25 mouse cellular contexts compared by ENCODE assay signal in the genomic region with DNA sequence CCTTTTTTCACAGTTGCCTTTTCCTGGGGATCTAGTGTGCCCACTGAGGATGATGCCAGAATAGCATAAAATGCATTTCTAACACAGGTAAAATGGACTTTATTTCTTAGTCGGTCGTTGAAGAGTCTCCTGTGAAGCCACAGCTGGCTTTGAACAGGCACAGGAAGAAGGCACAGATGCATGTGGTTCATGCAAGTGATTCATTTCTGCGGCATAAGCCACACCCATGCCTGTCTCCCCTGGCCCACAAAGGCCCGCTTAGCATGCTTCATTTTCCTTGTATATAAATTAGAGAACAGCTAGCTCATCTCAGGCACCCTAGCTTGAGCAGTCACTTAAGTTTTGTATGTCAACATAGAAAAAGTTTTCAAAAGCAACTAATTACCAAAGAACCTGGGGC.
DNase-seq lines count a peak whose midpoint lies in the region; ATAC-seq lines count a peak whose summit lies in the region.
"Had no signal": no experiment of that assay in that cellular context is flagged by ENCODE, and none has a peak within 500 bp of the region (broad histone marks: within the 10 kb centered on the region; RNA-seq: fewer than 3 reads in every experiment).

No protein-coding gene starts in this region.

- H3K27ac ChIP-seq in heart, embryonic 13.5 days (replicated peaks), result peak overlapping the region; percentile 66; the same call in 1 of the 2 replicates
- H3K27ac ChIP-seq in heart, embryonic 11.5 days (ENCODE audit: low read depth, low read length), result no peak overlapping the region
- H3K27ac ChIP-seq in intestine, embryonic 16.5 days (ENCODE audit: low read length), result no peak overlapping the region
- H3K27ac ChIP-seq: forebrain, embryonic 10.5 days; hindbrain, embryonic 14.5 days; limb, embryonic 12.5 days; midbrain, embryonic 10.5 days had no signal

- no peaks in the 10 kb centered on the region for H3K36me3 ChIP-seq in heart, embryonic 13.5 days
- no peaks in the 10 kb centered on the region for H3K36me3 ChIP-seq in heart, embryonic 11.5 days (ENCODE audit: control insufficient read depth, insufficient read depth, low read length)
- no peaks in the 10 kb centered on the region for H3K36me3 ChIP-seq in intestine, embryonic 16.5 days (ENCODE audit: control insufficient read depth, insufficient read depth, low read length)
- H3K36me3 ChIP-seq: forebrain, embryonic 10.5 days; heart, embryonic 15.5 days; limb, embryonic 12.5 days; midbrain, embryonic 10.5 days had no signal

- H3K4me2 ChIP-seq in heart, embryonic 13.5 days, result no peak overlapping the region
- H3K4me2 ChIP-seq in heart, embryonic 11.5 days, result no peak overlapping the region
- H3K4me2 ChIP-seq in intestine, embryonic 16.5 days (ENCODE audit: low read depth, low read length), result no peak overlapping the region
- H3K4me2 ChIP-seq: heart, embryonic 15.5 days; hindbrain, embryonic 14.5 days; limb, embryonic 12.5 days; liver, embryonic 11.5 days had no signal

- H3K27me3 ChIP-seq in heart, embryonic 13.5 days (replicated peaks), result no peaks in the 10 kb centered on the region
- H3K27me3 ChIP-seq in heart, embryonic 11.5 days (ENCODE audit: control insufficient read depth, insufficient read depth, low read length), result no peaks in the 10 kb centered on the region
- H3K27me3 ChIP-seq in intestine, embryonic 16.5 days (replicated peaks; ENCODE audit: control insufficient read depth, insufficient read depth, low read length), result no peaks in the 10 kb centered on the region
- H3K27me3 ChIP-seq: heart, embryonic 15.5 days; limb, embryonic 12.5 days had no signal

- no peak overlapping the region for H3K4me3 ChIP-seq in heart, embryonic 13.5 days
- no peak overlapping the region for H3K4me3 ChIP-seq in heart, embryonic 11.5 days (ENCODE audit: low read depth, low read length)
- no peak overlapping the region for H3K4me3 ChIP-seq in intestine, embryonic 16.5 days (ENCODE audit: low read length)
- H3K4me3 ChIP-seq: forebrain, embryonic 10.5 days; heart, embryonic 15.5 days; limb, embryonic 12.5 days; midbrain, embryonic 10.5 days had no signal

- 82% methylated on average over 4 of the region's 4 CpGs for WGBS in heart, embryonic 13.5 days
- WGBS in heart, embryonic 11.5 days (ENCODE audit: insufficient replicate concordance), result 86% methylated on average over 4 of the region's 4 CpGs
- 66% methylated on average over 4 of the region's 4 CpGs for WGBS in intestine, embryonic 16.5 days

- no peaks in the 10 kb centered on the region for H3K9me3 ChIP-seq in heart, embryonic 13.5 days
- no peaks in the 10 kb centered on the region for H3K9me3 ChIP-seq in heart, embryonic 11.5 days (replicated peaks; ENCODE audit: control insufficient read depth, low read length)
- no peaks in the 10 kb centered on the region for H3K9me3 ChIP-seq in intestine, embryonic 16.5 days (ENCODE audit: control insufficient read depth, low read length)
- H3K9me3 ChIP-seq: forebrain, embryonic 10.5 days; heart, embryonic 15.5 days; limb, embryonic 12.5 days; midbrain, embryonic 10.5 days had no signal

- DNase-seq in induced T-regulatory cell, adult 2 months (ENCODE audit: low read depth), result peak; percentile 20
- peak; percentile 79 for DNase-seq in thymus, postnatal 0 days (ENCODE audit: low spot score)
- no peak for DNase-seq in right cerebral cortex, postnatal 10 days (ENCODE audit: low spot score in 2 of 2)
- no peak for DNase-seq in cerebellum, adult 9-10 months
- DNase-seq in left cerebral cortex, postnatal 10 days (ENCODE audit: extremely low spot score in 1 of 2, low spot score in 2 of 2), result no peak
- DNase-seq: adrenal gland, postnatal 25 days; cerebellum, adult 8-10 months; gastrocnemius, postnatal 14 days; heart, adult 11 months; heart, postnatal 36 days; kidney, adult 8-10 months; kidney, postnatal 14 days; liver, postnatal 0 days; lung, postnatal 10 days; right cerebral cortex, postnatal 4 days had no signal

- H3K9ac ChIP-seq in heart, embryonic 13.5 days, result no peak overlapping the region
- no peak overlapping the region for H3K9ac ChIP-seq in heart, embryonic 11.5 days (ENCODE audit: low read depth, low read length)
- H3K9ac ChIP-seq in intestine, embryonic 16.5 days (ENCODE audit: low read depth, low read length), result no peak overlapping the region
- H3K9ac ChIP-seq: heart, embryonic 15.5 days; hindbrain, embryonic 14.5 days; limb, embryonic 12.5 days; liver, postnatal 0 days had no signal

- H3K4me1 ChIP-seq in heart, embryonic 13.5 days, result peaks cover 36% of the 10 kb centered on the region
- H3K4me1 ChIP-seq in heart, embryonic 11.5 days (ENCODE audit: control insufficient read depth, insufficient read depth, low read length), result 0 out of 2 replicates have a peak, but pooled peaks cover 14% of the 10 kb centered on the region
- H3K4me1 ChIP-seq in intestine, embryonic 16.5 days (ENCODE audit: control insufficient read depth, insufficient read depth, low read length), result no peaks in the 10 kb centered on the region
- H3K4me1 ChIP-seq: midbrain, embryonic 10.5 days had no signal

- ATAC-seq in heart, embryonic 13.5 days (ENCODE audit: extremely low read depth, insufficient number of reproducible peaks, low FRiP score, low TSS enrichment), result no peak
- no peak for ATAC-seq in heart, embryonic 11.5 days (replicated peaks; ENCODE audit: insufficient number of reproducible peaks, low FRiP score, low TSS enrichment)
- ATAC-seq in intestine, embryonic 16.5 days, result no peak
- ATAC-seq: forebrain, embryonic 16.5 days; liver, postnatal 0 days had no signal

- intact Hi-C loops in left cerebral cortex, postnatal 10 days (cut with DNase I), result no loop called here

Comparison
In these comparisons a context has a peak if more than half of its experiments do, and no peak if none do; other contexts are left out.
1. DNase-seq: peak in induced T-regulatory cell, adult 2 months (single experiment) and thymus, postnatal 0 days (single experiment); none in right cerebral cortex, postnatal 10 days (0 of 2), cerebellum, adult 9-10 months (single experiment) and left cerebral cortex, postnatal 10 days (0 of 2).